Mouse (Mus musculus) embryonic facial prominence, embryonic 15.5 days (tissue): ENCODE results near the gene Ap1s3. TPM values are rescaled to one million over a fixed set of nuclear protein-coding genes. Genes with fewer than 3 reads are reported as not detected.

Source experiments
- ATAC-seq: fragments of 200-750 bp; cut with Nextera tagmentation; 2 replicates; pipeline ENCODE4 v1.8.0; 2017; ENCODE audit warnings: low read depth, moderate TSS enrichment; ENCODE audit not compliant: insufficient number of reproducible peaks, low FRiP score, low TSS enrichment
- H3K27ac ChIP-seq: fragments of 300-500 bp; sonication (generic); replicated peaks from 2 replicates; pipeline ENCODE4 v1.5.1; 2015; ENCODE audit warnings: mild to moderate bottlenecking, inconsistent platforms
- H3K27me3 ChIP-seq: fragments of 300-500 bp; sonication (generic); 2 replicates; pipeline ENCODE4 v1.6.1; 2015; ENCODE audit warnings: inconsistent platforms
- H3K36me3 ChIP-seq: fragments of 300-500 bp; sonication (generic); 2 replicates; pipeline ENCODE4 v1.6.1; 2015; ENCODE audit warnings: mild to moderate bottlenecking, inconsistent platforms
- H3K4me1 ChIP-seq: fragments of 300-500 bp; sonication (generic); 2 replicates; pipeline ENCODE4 v1.6.1; 2015; ENCODE audit warnings: inconsistent platforms
- H3K4me2 ChIP-seq: fragments of 300-500 bp; sonication (generic); replicated peaks from 2 replicates; pipeline ENCODE4 v1.6.1; 2015; ENCODE audit warnings: mild to moderate bottlenecking, inconsistent platforms
- H3K4me3 ChIP-seq: fragments of 300-500 bp; sonication (generic); replicated peaks from 2 replicates; pipeline ENCODE4 v1.5.1; 2015; ENCODE audit warnings: mild to moderate bottlenecking, inconsistent platforms
- H3K9ac ChIP-seq: fragments of 300-500 bp; sonication (generic); 2 replicates; pipeline ENCODE4 v1.6.1; 2015; ENCODE audit warnings: inconsistent platforms
- H3K9me3 ChIP-seq: fragments of 300-500 bp; sonication (generic); replicated peaks from 2 replicates; pipeline ENCODE4 v1.6.1; 2016; ENCODE audit warnings: inconsistent platforms
- WGBS: fragments of 180-500 bp; shearing (Covaris S2); methylation state at CpG from one replicate; pipeline ENCODE4 v1.1.7; 2015; 5-methylcytosine and 5-hydroxymethylcytosine counted together
- polyA plus RNA-seq: library from polyadenylated mRNA; unstranded; fragments of >200 nt; fragmentation: Nextera tagmentation; extraction: Ambion mirVana; gene quantifications from 2 replicates; pipeline ENCODE4 v1.2.1, GENCODE M21; 2015

The Ap1s3 gene
- polyA plus RNA-seq, 1 experiment from 2014 or later, result 0.47 TPM

GRCm38 (mm10) chr1:79698506-79698905 lies 26.7 kb upstream of the Ap1s3 start:
- no peak overlapping the region for H3K4me3 ChIP-seq
- peak; percentile 54; the same call in 1 of the 2 replicates for ATAC-seq
- peaks cover 8% of the 10 kb centered on the region; the same call in 1 of the 2 replicates for H3K4me1 ChIP-seq
- H3K27ac ChIP-seq, result no peak overlapping the region
- H3K9ac ChIP-seq, result no peak overlapping the region
- H3K4me2 ChIP-seq, result no peak overlapping the region
- 66% methylated on average over 2 of the region's 2 CpGs for WGBS
- no peaks in the 10 kb centered on the region for H3K9me3 ChIP-seq
- no peaks in the 10 kb centered on the region for H3K36me3 ChIP-seq
- H3K27me3 ChIP-seq, result no peaks in the 10 kb centered on the region

- Histone ChIP-seq H3K9me3 (no peaks in the 10 kb centered on the region), H3K27me3 (no peaks in the 10 kb centered on the region), H3K4me1 (peaks cover 8% of the 10 kb centered on the region; the same call in 1 of the 2 replicates), H3K9ac (no peak overlapping the region), H3K27ac (no peak overlapping the region), H3K36me3 (no peaks in the 10 kb centered on the region), H3K4me3 (no peak overlapping the region), H3K4me2 (no peak overlapping the region)
- peak; percentile 15; the same call in 1 of the 2 replicates for ATAC-seq
- 46% methylated on average over 9 of the region's 9 CpGs for WGBS
These were observed 25.6 kb upstream of the Ap1s3 start for GRCm38 (mm10) chr1:79697382-79697781.

- no peak overlapping the region for H3K4me3 ChIP-seq
- H3K36me3 ChIP-seq, result no peaks in the 10 kb centered on the region
- no peaks in the 10 kb centered on the region for H3K27me3 ChIP-seq
- 0 out of 2 replicates have a peak, but pooled peaks have one; percentile 32 for ATAC-seq
- H3K4me2 ChIP-seq, result no peak overlapping the region
- no peak overlapping the region for H3K27ac ChIP-seq
- 67% methylated on average over 5 of the region's 5 CpGs for WGBS
- no peaks in the 10 kb centered on the region for H3K9me3 ChIP-seq
- H3K9ac ChIP-seq, result no peak overlapping the region
- H3K4me1 ChIP-seq, result peaks cover 8% of the 10 kb centered on the region; the same call in 1 of the 2 replicates
These were observed 25.2 kb upstream of the Ap1s3 start for GRCm38 (mm10) chr1:79696933-79697332.

- Histone ChIP-seq H3K4me3 (no peak overlapping the region), H3K4me2 (no peak overlapping the region), H3K36me3 (no peaks in the 10 kb centered on the region), H3K4me1 (peaks cover 7% of the 10 kb centered on the region; the same call in 1 of the 2 replicates), H3K9me3 (no peaks in the 10 kb centered on the region), H3K27me3 (no peaks in the 10 kb centered on the region), H3K9ac (no peak overlapping the region), H3K27ac (no peak overlapping the region)
- WGBS, result 89% methylated on average over 3 of the region's 3 CpGs
- ATAC-seq, result no peak
These were observed 20.7 kb upstream of the Ap1s3 start for GRCm38 (mm10) chr1:79692482-79692881.

GRCm38 (mm10) chr1:79687254-79687653 lies 15.5 kb upstream of the Ap1s3 start:
- Histone ChIP-seq H3K27ac (no peak overlapping the region), H3K9ac (no peak overlapping the region), H3K9me3 (no peaks in the 10 kb centered on the region), H3K4me3 (no peak overlapping the region), H3K4me1 (no peaks in the 10 kb centered on the region), H3K27me3 (no peaks in the 10 kb centered on the region), H3K4me2 (no peak overlapping the region), H3K36me3 (no peaks in the 10 kb centered on the region)
- 94% methylated on average over 1 of the region's 1 CpGs for WGBS
- ATAC-seq, result no peak

- no peak overlapping the region for H3K4me3 ChIP-seq
- H3K27me3 ChIP-seq, result no peaks in the 10 kb centered on the region
- H3K9ac ChIP-seq, result no peak overlapping the region
- H3K27ac ChIP-seq, result no peak overlapping the region
- no peaks in the 10 kb centered on the region for H3K9me3 ChIP-seq
- no peaks in the 10 kb centered on the region for H3K4me1 ChIP-seq
- ATAC-seq, result no peak
- no peak overlapping the region for H3K4me2 ChIP-seq
- H3K36me3 ChIP-seq, result no peaks in the 10 kb centered on the region
These were observed 12.3 kb upstream of the Ap1s3 start for GRCm38 (mm10) chr1:79684027-79684426.

GRCm38 (mm10) chr1:79682936-79683335 lies 11.2 kb upstream of the Ap1s3 start:
- no peak for ATAC-seq
- H3K4me3 ChIP-seq, result no peak overlapping the region
- WGBS, result 8% methylated on average over 5 of the region's 5 CpGs

GRCm38 (mm10) chr1:79680777-79681176 lies 9.0 kb upstream of the Ap1s3 start:
- no peak for ATAC-seq
- Histone ChIP-seq H3K4me1 (no peaks in the 10 kb centered on the region), H3K27ac (no peak overlapping the region), H3K9me3 (no peaks in the 10 kb centered on the region), H3K27me3 (no peaks in the 10 kb centered on the region), H3K36me3 (no peaks in the 10 kb centered on the region), H3K4me2 (no peak overlapping the region), H3K9ac (no peak overlapping the region), H3K4me3 (no peak overlapping the region)
- WGBS, result 86% methylated on average over 3 of the region's 3 CpGs

More at GRCm38 (mm10) chr1:79682936-79683335, 11.2 kb upstream of the Ap1s3 start:
- H3K27me3 ChIP-seq, result no peaks in the 10 kb centered on the region
- no peak overlapping the region for H3K27ac ChIP-seq
- H3K9me3 ChIP-seq, result no peaks in the 10 kb centered on the region
- H3K36me3 ChIP-seq, result no peaks in the 10 kb centered on the region
- H3K4me1 ChIP-seq, result no peaks in the 10 kb centered on the region
- no peak overlapping the region for H3K9ac ChIP-seq
- H3K4me2 ChIP-seq, result no peak overlapping the region

- Histone ChIP-seq H3K9me3 (no peaks in the 10 kb centered on the region), H3K36me3 (no peaks in the 10 kb centered on the region), H3K4me2 (no peak overlapping the region), H3K27ac (no peak overlapping the region), H3K4me1 (no peaks in the 10 kb centered on the region), H3K9ac (no peak overlapping the region), H3K4me3 (no peak overlapping the region), H3K27me3 (peaks cover 5% of the 10 kb centered on the region; the same call in 1 of the 2 replicates)
- no peak for ATAC-seq
- 62% methylated on average over 8 of the region's 8 CpGs for WGBS
These were observed 6.4 kb upstream of the Ap1s3 start for GRCm38 (mm10) chr1:79678117-79678684.

GRCm38 (mm10) chr1:79675716-79676115 lies 3.9 kb upstream of the Ap1s3 start:
- 53% methylated on average over 4 of the region's 4 CpGs for WGBS
- H3K36me3 ChIP-seq, result no peaks in the 10 kb centered on the region
- no peak overlapping the region for H3K27ac ChIP-seq
- H3K27me3 ChIP-seq, result peaks cover 10% of the 10 kb centered on the region
- ATAC-seq, result no peak
- H3K9me3 ChIP-seq, result no peaks in the 10 kb centered on the region
- H3K4me2 ChIP-seq, result no peak overlapping the region
- no peak overlapping the region for H3K9ac ChIP-seq
- no peak overlapping the region for H3K4me3 ChIP-seq
- H3K4me1 ChIP-seq, result peaks cover 13% of the 10 kb centered on the region; the same call in 1 of the 2 replicates

GRCm38 (mm10) chr1:79671196-79671542 lies 603 bp downstream of the Ap1s3 start:
- no peak overlapping the region for H3K27ac ChIP-seq

GRCm38 (mm10) chr1:79669419-79669974 lies 2.3 kb downstream of the Ap1s3 start:
- 73% methylated on average over 9 of the region's 9 CpGs for WGBS
- no peak overlapping the region for H3K4me3 ChIP-seq
- H3K27me3 ChIP-seq, result peaks cover 16% of the 10 kb centered on the region
- H3K27ac ChIP-seq, result no peak overlapping the region
- H3K4me2 ChIP-seq, result no peak overlapping the region
- H3K36me3 ChIP-seq, result no peaks in the 10 kb centered on the region
- peaks cover 18% of the 10 kb centered on the region; the same call in 1 of the 2 replicates for H3K4me1 ChIP-seq
- no peaks in the 10 kb centered on the region for H3K9me3 ChIP-seq
- ATAC-seq, result no peak
- no peak overlapping the region for H3K9ac ChIP-seq

More at GRCm38 (mm10) chr1:79671196-79671542, 603 bp downstream of the Ap1s3 start:
- ATAC-seq, result no peak
- no peaks in the 10 kb centered on the region for H3K9me3 ChIP-seq
- H3K4me2 ChIP-seq, result peak overlapping the region; percentile 78
- peak overlapping the region; percentile 6; the same call in 1 of the 2 replicates for H3K9ac ChIP-seq
- H3K36me3 ChIP-seq, result no peaks in the 10 kb centered on the region
- H3K4me3 ChIP-seq, result peak overlapping the region; percentile 63
- H3K27me3 ChIP-seq, result peaks cover 16% of the 10 kb centered on the region
- WGBS, result under 1% methylated on average over 11 of the region's 11 CpGs
- peaks cover 18% of the 10 kb centered on the region; the same call in 1 of the 2 replicates for H3K4me1 ChIP-seq
